Mouse (Mus musculus): ENCODE measurements around the gene Abcb5. TPM values are rescaled to one million over a fixed set of nuclear protein-coding genes. Genes with fewer than 3 reads are reported as not detected.

Abcb5 gene
- polyA plus RNA-seq, 1 experiment from 2014 or later: 0.15 TPM

DNA sequence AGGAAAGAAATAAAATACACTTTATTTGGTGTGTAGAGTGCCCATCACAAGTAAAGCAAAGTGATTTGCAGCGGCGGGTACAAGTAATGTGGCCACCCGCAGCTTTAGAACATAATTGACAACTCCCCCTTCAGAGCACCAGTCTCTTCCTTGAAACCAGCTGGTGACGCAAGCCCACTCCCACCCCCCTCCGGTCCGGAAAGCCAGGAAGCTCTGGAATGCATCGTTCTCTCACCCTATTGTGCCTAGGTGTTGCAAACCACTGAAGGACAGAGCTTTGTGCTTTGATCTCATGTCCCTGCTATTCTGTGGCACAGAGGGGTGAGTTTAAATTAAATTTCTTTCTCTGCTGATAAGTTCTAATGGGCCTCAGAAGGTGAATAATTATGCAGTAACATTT is 110.1 kb downstream of the Abcb5 start:
- Histone ChIP-seq H3K36me3 (no peaks in the 10 kb centered on the region), H3K9me3 (no peaks in the 10 kb centered on the region), H3K27me3 (ENCODE audit: insufficient read depth, poor library complexity, severe bottlenecking) (peaks cover 32% of the 10 kb centered on the region), H3K27ac (no peak overlapping the region), H3K4me3 (0 out of 2 replicates have a peak overlapping the region, but pooled peaks have one; percentile 9), H3K4me1 (peaks cover 8% of the 10 kb centered on the region)
- WGBS: under 1% methylated on average over 7 of the region's 7 CpGs
- no peak for DNase-seq (ENCODE audit: low spot score)

DNA sequence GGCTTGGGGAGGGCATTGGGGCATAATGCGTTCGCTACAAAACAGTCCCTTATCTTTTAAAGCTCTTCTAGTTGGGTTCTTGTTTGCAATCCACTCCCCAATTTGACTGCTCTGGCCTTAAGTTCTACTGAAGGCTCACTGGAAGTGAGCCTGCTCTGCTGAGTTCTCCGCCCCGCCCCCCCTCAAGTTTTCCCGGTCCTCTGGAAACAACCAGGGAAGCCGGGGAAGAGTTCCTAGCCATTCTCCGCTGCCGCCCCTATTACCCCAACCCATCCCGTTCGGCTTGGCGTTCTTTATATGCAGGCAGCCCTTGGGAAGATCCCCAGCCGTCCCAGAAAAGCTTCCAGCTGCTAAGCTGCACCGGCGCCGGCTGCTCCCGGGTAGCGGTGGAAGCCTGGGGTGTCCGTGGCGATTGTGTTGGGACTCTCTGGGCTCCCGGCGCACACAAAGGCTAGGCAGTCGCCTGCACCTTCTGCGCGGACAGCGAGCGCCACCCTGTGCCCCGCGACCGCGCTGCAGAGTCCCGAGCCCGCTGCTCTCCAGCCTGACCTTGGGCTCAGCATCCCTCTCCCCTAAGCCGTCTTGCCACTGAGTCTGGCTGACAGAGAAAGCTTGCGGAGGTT is 111.3 kb downstream of the Abcb5 start:
- no peaks in the 10 kb centered on the region for H3K36me3 ChIP-seq
- H3K4me3 ChIP-seq: peak overlapping the region; percentile 67
- under 1% methylated on average over 34 of the region's 34 CpGs for WGBS
- no peaks in the 10 kb centered on the region for H3K9me3 ChIP-seq
- H3K27ac ChIP-seq: peak overlapping the region; percentile 79
- peak; percentile 89 for DNase-seq (ENCODE audit: low spot score)
- H3K4me1 ChIP-seq: peaks cover 8% of the 10 kb centered on the region
- peaks cover 42% of the 10 kb centered on the region for H3K27me3 ChIP-seq (ENCODE audit: insufficient read depth, poor library complexity, severe bottlenecking)

DNA sequence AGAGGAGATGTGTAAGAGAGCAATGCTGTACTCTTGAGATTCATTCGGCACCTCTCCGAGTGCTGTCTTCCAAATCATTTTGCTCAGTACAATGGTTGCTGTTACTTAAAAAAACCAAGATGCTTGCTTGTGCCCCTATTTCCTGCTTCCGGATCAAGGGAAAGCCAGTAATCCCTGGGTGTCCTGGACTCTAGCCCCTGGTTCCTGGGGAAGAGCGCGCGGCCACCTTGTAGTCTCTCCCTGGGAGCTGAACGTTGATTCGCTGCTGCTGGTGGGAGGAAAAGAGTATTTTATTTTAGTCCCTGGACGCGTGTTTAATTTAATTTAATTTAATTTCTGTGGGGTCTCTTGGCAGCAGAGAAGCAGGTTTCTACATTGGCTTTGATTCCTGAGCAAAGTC is 111.8 kb downstream of the Abcb5 start:
- Histone ChIP-seq H3K4me3 (peak overlapping the region; percentile 67), H3K4me1 (peaks cover 11% of the 10 kb centered on the region), H3K27ac (no peak overlapping the region), H3K27me3 (ENCODE audit: insufficient read depth, poor library complexity, severe bottlenecking) (peaks cover 47% of the 10 kb centered on the region), H3K36me3 (no peaks in the 10 kb centered on the region), H3K9me3 (no peaks in the 10 kb centered on the region)
- no peak for DNase-seq (ENCODE audit: low spot score)
- 3% methylated on average over 10 of the region's 10 CpGs for WGBS

DNA sequence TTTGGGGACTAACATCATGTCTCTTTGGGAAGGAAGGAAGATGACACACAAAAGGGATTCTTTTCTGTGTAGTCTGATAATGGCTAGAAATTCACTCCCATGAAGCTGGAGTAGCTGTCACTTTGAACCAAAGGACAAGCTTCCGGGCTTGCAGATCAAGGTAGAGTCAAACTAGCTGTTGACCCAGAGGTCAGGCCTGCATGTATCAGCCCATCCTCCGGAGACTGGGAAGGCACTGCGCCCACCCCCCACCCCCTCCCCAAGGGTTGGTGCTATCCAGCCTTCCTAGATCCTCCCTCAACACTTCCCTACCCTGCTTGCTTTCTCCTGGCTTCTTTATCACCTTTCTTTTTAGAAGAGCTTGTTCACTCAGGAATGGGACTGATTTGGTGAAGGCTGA is 112.9 kb downstream of the Abcb5 start:
- no peaks in the 10 kb centered on the region for H3K36me3 ChIP-seq
- peaks cover 22% of the 10 kb centered on the region for H3K4me1 ChIP-seq
- H3K9me3 ChIP-seq: no peaks in the 10 kb centered on the region
- no peak overlapping the region for H3K27ac ChIP-seq
- H3K4me3 ChIP-seq: no peak overlapping the region
- H3K27me3 ChIP-seq (ENCODE audit: insufficient read depth, poor library complexity, severe bottlenecking): peaks cover 58% of the 10 kb centered on the region
- DNase-seq (ENCODE audit: low spot score): no peak
- WGBS: 0% methylated on average over 3 of the region's 3 CpGs

DNA sequence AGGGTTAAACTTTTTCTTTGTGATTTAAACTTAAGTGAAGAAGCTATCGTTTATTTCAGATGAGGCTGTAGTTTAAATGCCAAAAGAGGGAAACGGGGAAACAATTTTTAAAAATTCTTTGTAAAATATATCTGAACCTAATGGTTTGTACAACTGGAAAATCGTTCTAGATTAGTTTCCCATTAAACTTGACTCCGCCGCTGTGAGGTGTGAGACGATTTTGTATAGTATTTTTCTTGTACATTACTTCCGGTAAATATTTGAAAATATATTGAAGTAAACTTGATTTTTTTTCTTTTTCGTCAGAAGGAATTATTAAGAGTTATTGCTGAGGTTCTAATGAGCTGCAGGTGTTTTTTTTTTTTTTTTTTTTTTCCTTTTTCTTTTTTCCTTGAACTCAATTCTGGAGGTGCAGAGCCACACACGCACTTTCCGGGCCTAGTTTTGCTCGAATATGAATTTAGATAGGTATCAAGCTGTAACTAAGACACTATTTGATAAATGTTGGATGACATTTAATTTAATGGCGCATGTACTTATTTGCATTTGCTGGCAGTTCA is 115.3 kb downstream of the Abcb5 start:
- H3K27ac ChIP-seq: no peak overlapping the region
- peaks cover 28% of the 10 kb centered on the region for H3K4me1 ChIP-seq
- H3K27me3 ChIP-seq (ENCODE audit: insufficient read depth, poor library complexity, severe bottlenecking): peaks cover 74% of the 10 kb centered on the region
- 28% methylated on average over 12 of the region's 12 CpGs for whole genome bisulfite sequencing
- no peaks in the 10 kb centered on the region for H3K9me3 ChIP-seq
- no peaks in the 10 kb centered on the region for H3K36me3 ChIP-seq
- H3K4me3 ChIP-seq: no peak overlapping the region
- no peak for DNase-seq (ENCODE audit: low spot score)

DNA sequence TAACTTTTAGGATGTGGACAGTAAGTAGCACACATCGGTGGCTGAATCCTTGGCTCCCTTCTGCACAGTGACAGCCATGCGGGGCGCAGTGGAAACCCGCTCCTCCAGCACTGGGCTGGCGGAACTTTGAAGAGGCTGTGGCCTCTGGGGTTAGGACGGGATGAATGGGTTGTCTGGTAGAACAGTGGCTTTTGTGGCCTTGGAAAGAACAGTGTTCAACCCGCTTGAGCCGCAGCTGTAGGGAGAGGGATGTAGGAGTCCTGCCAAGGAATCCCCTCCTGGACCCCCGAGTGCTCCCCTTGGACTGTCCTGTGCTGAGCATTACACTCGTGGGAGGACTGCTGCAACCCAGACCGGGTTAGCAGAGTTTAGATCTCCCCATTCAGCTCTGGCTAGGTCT is 116.2 kb downstream of the Abcb5 start:
- H3K4me1 ChIP-seq: peaks cover 28% of the 10 kb centered on the region
- DNase-seq (ENCODE audit: low spot score): no peak
- WGBS: under 1% methylated on average over 11 of the region's 11 CpGs
- H3K9me3 ChIP-seq: no peaks in the 10 kb centered on the region
- H3K4me3 ChIP-seq: peak overlapping the region; percentile 57; the same call in 1 of the 2 replicates
- H3K36me3 ChIP-seq: no peaks in the 10 kb centered on the region
- H3K27me3 ChIP-seq (ENCODE audit: insufficient read depth, poor library complexity, severe bottlenecking): peaks cover 80% of the 10 kb centered on the region
- H3K27ac ChIP-seq: no peak overlapping the region

DNA sequence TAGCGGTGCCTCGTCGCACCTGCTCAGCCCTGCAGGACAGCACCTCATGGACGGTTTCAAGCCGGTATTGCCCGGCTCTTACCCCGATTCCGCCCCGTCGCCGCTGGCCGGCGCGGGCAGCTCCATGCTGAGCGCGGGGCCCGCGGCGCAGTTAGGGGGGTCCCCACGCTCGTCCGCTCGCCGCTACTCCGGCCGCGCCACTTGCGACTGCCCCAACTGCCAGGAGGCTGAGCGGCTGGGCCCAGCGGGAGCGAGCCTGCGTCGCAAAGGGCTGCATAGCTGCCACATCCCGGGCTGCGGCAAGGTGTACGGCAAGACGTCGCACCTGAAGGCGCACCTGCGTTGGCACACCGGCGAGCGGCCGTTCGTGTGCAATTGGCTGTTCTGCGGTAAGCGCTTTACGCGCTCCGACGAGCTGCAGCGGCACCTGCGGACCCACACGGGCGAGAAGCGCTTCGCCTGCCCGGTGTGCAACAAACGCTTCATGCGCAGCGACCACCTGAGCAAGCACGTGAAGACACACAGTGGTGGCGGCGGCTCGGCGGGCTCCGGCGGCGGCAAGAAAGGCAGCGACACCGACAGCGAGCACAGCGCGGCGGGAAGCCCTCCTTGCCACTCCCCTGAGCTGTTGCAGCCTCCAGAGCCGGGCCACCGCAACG is 116.9 kb downstream of the Abcb5 start:
- no peaks in the 10 kb centered on the region for H3K36me3 ChIP-seq
- WGBS: under 1% methylated on average over 78 of the region's 78 CpGs
- peaks cover 86% of the 10 kb centered on the region for H3K27me3 ChIP-seq (ENCODE audit: insufficient read depth, poor library complexity, severe bottlenecking)
- peaks cover 28% of the 10 kb centered on the region for H3K4me1 ChIP-seq
- peak overlapping the region; percentile 57 for H3K4me3 ChIP-seq
- no peak for DNase-seq (ENCODE audit: low spot score)
- H3K9me3 ChIP-seq: no peaks in the 10 kb centered on the region
- no peak overlapping the region for H3K27ac ChIP-seq

DNA sequence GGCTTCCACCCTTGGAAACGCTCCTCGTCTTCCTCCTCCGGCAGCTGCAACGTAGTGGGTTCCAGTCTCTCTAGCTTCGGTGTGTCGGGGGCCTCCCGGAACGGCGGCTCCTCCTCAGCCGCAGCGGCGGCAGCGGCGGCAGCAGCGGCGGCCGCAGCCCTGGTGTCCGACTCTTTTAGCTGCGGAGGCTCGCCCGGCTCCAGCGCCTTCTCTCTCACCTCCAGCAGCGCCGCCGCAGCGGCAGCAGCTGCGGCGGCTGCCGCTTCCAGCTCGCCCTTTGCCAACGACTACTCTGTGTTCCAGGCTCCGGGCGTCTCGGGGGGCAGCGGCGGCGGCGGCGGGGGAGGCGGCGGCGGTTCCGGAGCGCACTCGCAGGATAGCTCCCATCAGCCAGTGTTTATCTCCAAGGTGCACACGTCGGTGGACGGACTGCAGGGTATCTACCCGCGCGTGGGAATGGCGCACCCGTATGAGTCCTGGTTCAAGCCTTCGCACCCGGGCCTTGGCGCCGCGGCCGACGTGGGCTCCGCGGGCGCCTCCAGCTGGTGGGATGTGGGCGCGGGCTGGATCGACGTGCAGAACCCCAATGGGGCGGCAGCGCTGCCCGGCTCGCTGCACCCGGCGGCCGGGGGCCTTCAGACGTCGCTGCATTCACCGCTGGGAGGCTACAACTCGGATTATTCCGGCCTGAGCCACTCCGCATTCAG is 117.6 kb downstream of the Abcb5 start:
- H3K27me3 ChIP-seq (ENCODE audit: insufficient read depth, poor library complexity, severe bottlenecking): peaks cover 92% of the 10 kb centered on the region
- H3K27ac ChIP-seq: no peak overlapping the region
- DNase-seq (ENCODE audit: low spot score): no peak
- under 1% methylated on average over 80 of the region's 80 CpGs for WGBS
- H3K9me3 ChIP-seq: no peaks in the 10 kb centered on the region
- no peaks in the 10 kb centered on the region for H3K36me3 ChIP-seq
- H3K4me3 ChIP-seq: peak overlapping the region; percentile 57
- peaks cover 28% of the 10 kb centered on the region for H3K4me1 ChIP-seq

DNA sequence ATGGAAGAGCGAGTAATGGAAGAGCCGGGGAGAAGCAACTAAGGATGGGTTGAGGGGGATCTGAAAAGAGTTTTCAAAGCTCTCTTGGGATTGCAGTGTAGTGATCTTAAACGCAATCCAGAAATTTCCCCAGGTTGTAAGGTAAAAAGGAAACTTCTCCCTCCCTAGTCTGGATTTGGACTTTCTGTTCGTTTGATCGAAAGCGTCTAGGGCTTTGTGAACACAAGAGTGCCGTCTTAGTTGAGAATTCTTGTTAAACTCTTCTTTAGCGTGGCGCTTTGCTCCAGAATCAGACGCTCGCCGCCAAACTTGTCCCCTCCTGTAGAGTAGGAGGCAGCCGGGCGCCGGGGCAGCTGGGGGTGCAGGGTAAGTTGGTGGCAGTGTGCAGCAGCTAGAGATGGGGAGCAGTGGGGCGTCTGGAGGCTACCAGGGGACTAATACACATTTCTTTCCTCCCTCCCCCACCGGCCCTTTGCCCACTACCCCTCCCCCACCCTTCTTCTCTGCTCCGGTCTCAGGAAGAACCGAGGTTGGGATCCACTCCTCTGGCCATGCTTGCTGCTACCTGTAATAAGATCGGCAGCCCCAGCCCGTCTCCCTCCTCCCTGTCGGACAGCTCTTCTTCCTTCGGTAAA is 118.2 kb downstream of the Abcb5 start:
- H3K4me1 ChIP-seq: peaks cover 26% of the 10 kb centered on the region
- no peak overlapping the region for H3K27ac ChIP-seq
- H3K9me3 ChIP-seq: no peaks in the 10 kb centered on the region
- peak overlapping the region; percentile 68 for H3K4me3 ChIP-seq
- DNase-seq (ENCODE audit: low spot score): no peak
- no peaks in the 10 kb centered on the region for H3K36me3 ChIP-seq
- WGBS: 1% methylated on average over 23 of the region's 23 CpGs
- H3K27me3 ChIP-seq (ENCODE audit: insufficient read depth, poor library complexity, severe bottlenecking): peaks cover 92% of the 10 kb centered on the region

DNA sequence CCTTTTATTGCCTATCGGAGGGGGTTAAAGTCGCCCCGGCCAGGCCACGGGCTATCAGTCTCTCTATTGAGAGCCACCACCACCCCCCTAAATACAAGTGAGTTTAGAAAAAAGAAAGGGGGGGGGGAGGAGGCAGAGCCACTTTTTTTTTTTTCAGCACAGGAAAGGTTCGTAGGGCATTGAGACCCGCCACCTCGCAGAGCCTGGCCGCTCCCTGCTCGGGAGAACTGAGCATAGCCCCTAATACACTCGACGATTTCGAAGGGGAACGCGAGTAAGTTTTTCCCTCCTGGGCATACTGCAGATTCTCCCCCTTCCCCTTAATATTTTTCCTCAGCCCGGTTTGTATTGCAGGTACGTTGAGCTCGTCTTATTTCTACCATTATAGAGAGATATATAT is 118.8 kb downstream of the Abcb5 start:
- DNase-seq (ENCODE audit: low spot score): no peak
- peaks cover 30% of the 10 kb centered on the region for H3K4me1 ChIP-seq
- H3K36me3 ChIP-seq: no peaks in the 10 kb centered on the region
- WGBS: under 1% methylated on average over 17 of the region's 17 CpGs
- H3K9me3 ChIP-seq: no peaks in the 10 kb centered on the region
- peak overlapping the region; percentile 68 for H3K4me3 ChIP-seq
- H3K27ac ChIP-seq: no peak overlapping the region
- H3K27me3 ChIP-seq (ENCODE audit: insufficient read depth, poor library complexity, severe bottlenecking): peaks cover 92% of the 10 kb centered on the region

DNA sequence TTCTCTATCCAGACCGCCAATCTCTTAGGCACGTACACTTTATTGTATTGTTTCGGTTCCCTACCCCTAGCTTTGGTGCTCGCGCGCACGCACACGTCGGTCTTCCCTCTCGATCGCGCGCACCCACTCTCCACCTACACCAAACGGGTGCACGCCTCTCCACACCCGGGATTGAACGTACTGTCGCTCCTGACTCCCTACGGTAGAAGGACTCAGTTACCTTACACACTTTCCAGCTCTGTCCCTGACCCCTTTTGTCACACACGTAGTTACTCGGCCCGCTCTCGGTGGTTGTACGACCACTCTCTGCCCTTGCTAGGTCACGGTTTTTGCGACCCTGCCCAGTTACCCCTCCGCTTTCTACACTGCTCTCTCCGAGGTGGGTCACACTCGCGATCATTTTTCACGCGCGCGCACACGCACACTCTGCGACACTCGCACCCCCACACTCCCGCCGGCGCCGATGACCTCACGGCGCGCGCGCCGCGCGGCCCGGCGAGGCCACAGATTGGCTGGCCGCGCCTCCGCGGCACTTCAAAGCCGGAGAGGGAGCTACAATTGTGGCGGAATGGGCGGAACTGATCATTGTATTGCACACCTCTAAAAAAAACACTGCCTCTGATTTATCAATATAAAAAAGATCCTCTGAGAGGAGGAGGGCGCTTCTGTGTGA is 119.4 kb downstream of the Abcb5 start:
- H3K9me3 ChIP-seq: no peaks in the 10 kb centered on the region
- no peak for DNase-seq (ENCODE audit: low spot score)
- no peaks in the 10 kb centered on the region for H3K36me3 ChIP-seq
- H3K27ac ChIP-seq: no peak overlapping the region
- peak overlapping the region; percentile 68 for H3K4me3 ChIP-seq
- peaks cover 92% of the 10 kb centered on the region for H3K27me3 ChIP-seq (ENCODE audit: insufficient read depth, poor library complexity, severe bottlenecking)
- peaks cover 30% of the 10 kb centered on the region for H3K4me1 ChIP-seq
- WGBS: under 1% methylated on average over 59 of the region's 59 CpGs

DNA sequence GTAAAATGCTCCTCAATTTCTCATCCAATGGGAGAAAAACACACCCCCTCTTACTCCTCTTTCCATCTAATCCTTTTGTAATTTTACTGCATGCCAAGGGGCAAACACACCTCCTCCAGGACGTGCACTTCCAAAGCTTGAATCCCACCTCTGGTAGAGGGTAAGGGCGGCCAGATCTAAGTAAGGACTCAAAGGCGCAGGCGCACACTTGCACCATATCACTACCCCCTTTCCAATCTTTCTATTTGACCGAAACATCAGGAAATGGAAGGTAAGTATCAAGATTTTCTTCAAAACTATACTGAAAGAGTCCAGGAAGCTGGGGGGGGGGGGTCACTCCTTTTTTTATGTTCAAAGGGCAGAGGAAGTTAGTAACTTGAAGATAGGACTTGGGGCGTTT is 120.0 kb downstream of the Abcb5 start, which contains the start of gene Sp8:
Sp8 (plus strand) TSS at position 109 of the 400 bp plus-strand sequence.
- 2% methylated on average over 6 of the region's 6 CpGs for WGBS
- H3K9me3 ChIP-seq: no peaks in the 10 kb centered on the region
- no peak within 1 kb of the TSS for H3K27ac ChIP-seq
- DNase-seq (ENCODE audit: low spot score): no peak
- no peaks in the 10 kb centered on the region for H3K36me3 ChIP-seq
- H3K4me1 ChIP-seq: peaks cover 30% of the 10 kb centered on the region
- H3K27me3 ChIP-seq (ENCODE audit: insufficient read depth, poor library complexity, severe bottlenecking): peaks cover 94% of the 10 kb centered on the region
- peak within 1 kb of the TSS; percentile 68 for H3K4me3 ChIP-seq
